Mouse (Mus musculus) heart, embryonic 15.5 days (tissue): Measurements from ENCODE around the gene Tmem30b. TPM values are rescaled to one million over a fixed set of nuclear protein-coding genes. Genes with fewer than 3 reads are reported as not detected.

Source experiments
- ATAC-seq: fragments of 200-750 bp; cut with Nextera tagmentation; replicated peaks from 2 replicates; pipeline ENCODE4 v1.8.0; 2017; ENCODE audit warnings: low read depth, moderate TSS enrichment; ENCODE audit not compliant: insufficient number of reproducible peaks, insufficient read depth, low FRiP score
- H3K27ac ChIP-seq: fragments of 300-500 bp; sonication (generic); 2 replicates; pipeline ENCODE4 v1.5.1; 2015; ENCODE audit warnings: mild to moderate bottlenecking, inconsistent platforms
- H3K27me3 ChIP-seq: fragments of 300-500 bp; sonication (generic); 2 replicates; pipeline ENCODE4 v1.6.1; 2015; ENCODE audit warnings: inconsistent platforms
- H3K36me3 ChIP-seq: fragments of 300-500 bp; sonication (generic); 2 replicates; pipeline ENCODE4 v1.6.1; 2015; ENCODE audit warnings: mild to moderate bottlenecking, inconsistent platforms
- H3K4me1 ChIP-seq: fragments of 300-500 bp; sonication (generic); replicated peaks from 2 replicates; pipeline ENCODE4 v1.6.1; 2015; ENCODE audit warnings: inconsistent platforms
- H3K4me2 ChIP-seq: fragments of 300-500 bp; sonication (generic); 2 replicates; pipeline ENCODE4 v1.6.1; 2015; ENCODE audit warnings: inconsistent platforms, mild to moderate bottlenecking, moderate library complexity
- H3K4me3 ChIP-seq: fragments of 300-500 bp; sonication (generic); 2 replicates; pipeline ENCODE4 v1.5.1; 2015; ENCODE audit warnings: mild to moderate bottlenecking, inconsistent platforms
- H3K9ac ChIP-seq: fragments of 300-500 bp; sonication (generic); 2 replicates; pipeline ENCODE4 v1.6.1; 2015; ENCODE audit warnings: mild to moderate bottlenecking, inconsistent platforms
- H3K9me3 ChIP-seq: fragments of 300-500 bp; sonication (generic); replicated peaks from 2 replicates; pipeline ENCODE4 v1.6.1; 2016; ENCODE audit warnings: inconsistent platforms
- WGBS: fragments of 180-500 bp; shearing (Covaris S2); methylation state at CpG from one replicate; pipeline ENCODE4 v1.1.7; 2015; ENCODE audit warnings: mixed read lengths; 5-methylcytosine and 5-hydroxymethylcytosine counted together
- polyA plus RNA-seq: library from polyadenylated mRNA; unstranded; fragments of >200 nt; fragmentation: Nextera tagmentation; extraction: Ambion mirVana; gene quantifications from 2 replicates; pipeline ENCODE4 v1.2.1, GENCODE M21; 2015

The Tmem30b gene
- 0.52 and 3.7 TPM in 2 replicates for polyA plus RNA-seq

DNA sequence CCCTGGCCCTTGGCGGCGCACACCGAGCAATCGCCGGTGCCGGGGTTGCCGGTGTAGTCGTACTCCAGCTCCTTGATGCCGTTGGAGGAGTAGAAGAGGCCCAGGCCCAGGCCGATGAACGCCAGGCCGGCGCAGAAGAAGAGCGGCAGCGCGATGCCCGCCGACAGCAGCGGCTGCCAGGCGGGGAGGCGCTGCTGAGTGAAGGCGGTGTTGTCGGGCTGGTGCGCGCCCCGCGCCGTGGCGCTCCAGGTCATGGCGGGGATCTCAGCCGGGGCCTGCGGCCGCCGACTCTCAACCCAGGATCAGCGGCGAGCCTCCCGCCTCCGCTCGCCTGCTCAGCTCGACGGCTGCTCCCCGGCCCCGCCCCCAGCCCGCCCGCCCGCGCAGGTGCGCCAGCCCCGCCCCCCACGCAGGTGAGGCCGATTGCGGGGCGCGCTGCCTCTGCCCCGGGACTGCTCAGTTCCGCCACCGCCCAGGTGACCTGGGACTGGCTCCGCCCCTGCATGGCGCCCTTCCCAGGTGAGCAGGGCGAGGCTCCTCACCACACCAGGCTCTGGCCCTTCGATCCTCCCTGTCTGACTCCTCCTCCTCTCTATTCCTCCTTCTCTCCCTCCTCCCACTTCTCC is at the start of gene Tmem30b:
Tmem30b (minus strand) TSS at position 307 of the 626 bp plus-strand sequence.
- no peak within 1 kb of the TSS for H3K27ac ChIP-seq
- 1% methylated on average over 57 of the region's 61 CpGs for WGBS
- ATAC-seq = peak; percentile 23; the same call in 1 of the 2 replicates

DNA sequence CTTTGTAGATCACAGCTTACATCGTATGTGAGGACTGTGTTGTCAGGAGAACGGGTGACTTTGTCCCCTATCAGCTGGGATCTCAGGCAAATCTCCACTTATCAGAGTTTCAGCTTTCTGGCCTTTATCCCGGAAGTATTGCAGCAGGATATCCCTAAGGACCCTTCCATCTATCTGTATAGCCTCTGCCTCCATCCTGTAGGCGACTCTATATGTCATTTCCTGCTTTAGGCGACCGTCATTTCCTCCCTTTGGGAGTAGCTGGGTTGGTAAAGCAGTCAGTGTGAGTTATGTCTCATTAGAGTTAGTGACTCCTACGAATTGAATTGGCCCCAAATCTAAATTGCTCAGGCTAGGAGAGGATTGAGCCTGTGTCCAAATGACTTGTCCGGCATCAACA is 49.0 kb upstream of the Tmem30b start:
- Histone ChIP-seq H3K4me1 (peaks cover 13% of the 10 kb centered on the region; the same call in 1 of the 2 replicates), H3K4me3 (no peak overlapping the region), H3K27ac (no peak overlapping the region), H3K27me3 (no peaks in the 10 kb centered on the region), H3K9ac (no peak overlapping the region), H3K9me3 (no peaks in the 10 kb centered on the region), H3K36me3 (no peaks in the 10 kb centered on the region), H3K4me2 (no peak overlapping the region)
- no peak for ATAC-seq
- WGBS = 58% methylated on average over 8 of the region's 8 CpGs

More for the DNA sequence above, at the start of gene Tmem30b:
- Histone ChIP-seq H3K4me1 (peaks cover 15% of the 10 kb centered on the region), H3K27me3 (peaks cover 92% of the 10 kb centered on the region), H3K9ac (peak within 1 kb of the TSS; percentile 43), H3K9me3 (no peaks in the 10 kb centered on the region), H3K36me3 (no peaks in the 10 kb centered on the region), H3K4me3 (peak within 1 kb of the TSS; percentile 55), H3K4me2 (peak within 1 kb of the TSS; percentile 88)

DNA sequence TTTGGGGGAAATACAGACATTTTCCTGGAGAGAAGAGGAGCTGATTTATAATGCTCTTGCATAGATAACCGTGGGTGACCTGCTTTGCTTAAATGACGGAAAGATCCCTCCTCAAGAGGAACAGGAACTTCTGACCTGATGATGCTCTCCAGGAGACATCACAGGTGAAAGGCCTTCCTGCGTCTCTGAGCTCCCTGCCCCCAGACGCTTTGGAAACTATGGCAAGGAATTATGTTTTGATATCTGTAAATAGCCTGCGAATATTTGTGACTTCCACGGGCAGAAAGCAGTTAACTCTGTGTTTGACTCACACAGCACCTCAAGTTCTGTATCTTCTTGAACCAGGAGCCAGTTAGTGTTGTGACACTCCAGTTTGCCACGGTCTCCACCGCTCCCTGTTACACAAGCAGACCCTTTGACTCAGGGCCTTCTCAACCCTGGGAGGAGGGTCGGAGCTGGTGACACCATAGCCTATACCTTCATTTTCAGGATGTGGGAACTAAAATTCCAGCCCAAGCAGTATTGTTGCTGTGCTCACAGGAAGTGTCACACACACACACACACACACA is 48.1 kb upstream of the Tmem30b start:
- H3K4me1 ChIP-seq = peaks cover 13% of the 10 kb centered on the region; the same call in 1 of the 2 replicates
- ATAC-seq = no peak
- H3K4me2 ChIP-seq = no peak overlapping the region
- H3K36me3 ChIP-seq = no peaks in the 10 kb centered on the region
- WGBS = 70% methylated on average over 9 of the region's 9 CpGs
- no peak overlapping the region for H3K9ac ChIP-seq
- H3K27ac ChIP-seq = 0 out of 2 replicates have a peak overlapping the region, but pooled peaks have one; percentile 52
- no peaks in the 10 kb centered on the region for H3K9me3 ChIP-seq
- no peak overlapping the region for H3K4me3 ChIP-seq
- no peaks in the 10 kb centered on the region for H3K27me3 ChIP-seq

DNA sequence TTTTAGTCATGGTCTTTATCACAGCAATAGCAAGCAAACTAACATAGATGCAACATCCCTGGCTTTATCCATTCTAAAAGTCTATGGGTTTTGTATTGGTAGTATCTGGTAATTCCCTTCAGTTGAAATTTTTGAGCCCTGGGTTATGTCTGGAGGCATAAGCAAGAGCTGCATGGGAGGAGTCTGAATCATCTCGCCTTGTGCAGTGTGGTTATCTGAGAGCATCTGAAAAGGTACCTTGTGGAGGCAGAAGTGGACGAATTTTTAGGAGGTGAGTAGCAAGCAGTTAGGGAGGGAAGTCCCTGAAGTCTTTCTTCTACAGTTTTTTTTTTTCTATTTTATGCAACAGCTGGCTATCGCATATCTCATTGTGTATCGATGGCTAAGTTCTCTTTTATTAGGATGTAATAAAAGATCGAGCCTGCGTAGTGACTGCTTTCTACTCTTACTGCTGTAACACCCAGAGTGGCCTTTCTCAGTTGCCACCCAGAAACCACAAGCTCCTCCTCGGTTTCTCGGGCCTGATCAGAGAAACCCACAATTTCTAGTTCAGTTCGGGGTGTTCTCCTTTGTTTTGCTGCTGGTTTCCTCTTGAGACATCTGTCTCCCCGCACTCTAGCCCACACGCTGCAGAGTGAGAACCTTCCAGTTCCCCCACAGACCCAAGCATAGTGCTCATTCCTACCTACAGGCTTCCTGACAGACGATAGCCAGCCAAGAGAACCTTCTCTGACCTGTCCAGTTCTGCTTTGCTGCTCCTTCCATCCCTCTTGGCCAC is 47.0 kb upstream of the Tmem30b start:
- H3K9ac ChIP-seq = no peak overlapping the region
- no peaks in the 10 kb centered on the region for H3K9me3 ChIP-seq
- ATAC-seq = no peak
- H3K27me3 ChIP-seq = no peaks in the 10 kb centered on the region
- H3K4me1 ChIP-seq = peaks cover 11% of the 10 kb centered on the region; the same call in 1 of the 2 replicates
- peak overlapping the region; percentile 52; the same call in 1 of the 2 replicates for H3K27ac ChIP-seq
- no peak overlapping the region for H3K4me3 ChIP-seq
- H3K36me3 ChIP-seq = no peaks in the 10 kb centered on the region
- H3K4me2 ChIP-seq = no peak overlapping the region
- 71% methylated on average over 12 of the region's 12 CpGs for WGBS

DNA sequence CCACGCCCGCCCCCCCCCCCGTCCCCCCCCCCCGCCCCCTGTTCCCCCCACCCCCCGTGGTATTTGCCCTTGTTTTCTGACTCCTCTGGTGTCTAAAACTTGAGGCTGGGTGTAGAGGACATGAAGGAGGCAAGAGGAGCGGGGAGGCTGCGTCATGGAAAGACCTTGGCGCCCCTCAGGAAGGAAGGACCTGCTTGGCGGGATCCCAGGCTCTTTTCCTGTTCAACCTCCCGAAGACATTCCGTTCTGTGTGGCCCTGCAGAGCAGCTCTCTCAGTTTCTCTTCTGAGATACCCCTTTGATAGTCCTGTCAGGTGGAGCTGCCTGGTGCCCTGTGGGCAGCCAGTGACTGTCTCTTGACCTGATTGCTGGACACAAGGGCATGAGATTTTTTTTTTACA is 45.4 kb upstream of the Tmem30b start:
- WGBS = 45% methylated on average over 10 of the region's 11 CpGs
- ATAC-seq = peak; percentile 86

DNA sequence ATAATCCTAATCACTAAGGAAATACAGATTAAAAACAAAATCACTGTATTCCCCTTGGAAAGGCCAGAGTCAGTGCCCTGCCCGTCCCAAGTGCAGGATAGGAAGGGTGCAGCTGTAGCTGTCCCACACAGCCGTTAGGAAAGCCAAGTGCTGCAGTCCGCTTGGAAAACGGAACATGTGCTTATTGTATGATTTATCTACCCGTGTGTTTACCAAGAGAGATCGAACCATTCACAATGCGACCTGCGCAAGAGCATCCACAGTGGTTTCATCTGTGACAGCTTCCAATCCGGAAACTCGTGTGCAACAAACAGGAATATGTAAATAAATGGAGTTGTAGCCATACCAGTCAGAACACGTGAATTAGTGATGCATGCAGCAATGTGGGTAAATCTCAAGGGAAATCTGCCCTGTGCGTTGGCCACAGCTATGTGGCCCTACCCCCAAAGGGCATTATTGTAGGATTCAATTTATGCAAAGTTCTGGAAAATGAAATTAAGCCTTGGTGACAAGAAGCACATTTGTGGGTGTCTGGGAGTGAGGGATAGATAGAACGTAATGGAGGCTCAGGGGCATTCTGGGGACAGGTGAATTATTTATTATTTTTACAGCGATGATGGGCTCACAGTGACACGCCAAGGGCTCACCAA is 44.6 kb upstream of the Tmem30b start:
- Histone ChIP-seq H3K36me3 (no peaks in the 10 kb centered on the region), H3K9ac (no peak overlapping the region), H3K9me3 (no peaks in the 10 kb centered on the region), H3K27ac (peak overlapping the region; percentile 55), H3K4me1 (peaks cover 13% of the 10 kb centered on the region; the same call in 1 of the 2 replicates), H3K4me3 (no peak overlapping the region), H3K27me3 (peaks cover 9% of the 10 kb centered on the region; the same call in 1 of the 2 replicates), H3K4me2 (no peak overlapping the region)
- ATAC-seq = no peak
- 71% methylated on average over 15 of the region's 15 CpGs for WGBS

More for the DNA sequence above, 45.4 kb upstream of the Tmem30b start:
- Histone ChIP-seq H3K4me1 (0 out of 2 replicates have a peak, but pooled peaks cover 7% of the 10 kb centered on the region), H3K27ac (peak overlapping the region; percentile 49), H3K36me3 (no peaks in the 10 kb centered on the region), H3K4me2 (peak overlapping the region; percentile 16), H3K27me3 (peaks cover 5% of the 10 kb centered on the region; the same call in 1 of the 2 replicates), H3K9ac (no peak overlapping the region), H3K9me3 (no peaks in the 10 kb centered on the region), H3K4me3 (no peak overlapping the region)

DNA sequence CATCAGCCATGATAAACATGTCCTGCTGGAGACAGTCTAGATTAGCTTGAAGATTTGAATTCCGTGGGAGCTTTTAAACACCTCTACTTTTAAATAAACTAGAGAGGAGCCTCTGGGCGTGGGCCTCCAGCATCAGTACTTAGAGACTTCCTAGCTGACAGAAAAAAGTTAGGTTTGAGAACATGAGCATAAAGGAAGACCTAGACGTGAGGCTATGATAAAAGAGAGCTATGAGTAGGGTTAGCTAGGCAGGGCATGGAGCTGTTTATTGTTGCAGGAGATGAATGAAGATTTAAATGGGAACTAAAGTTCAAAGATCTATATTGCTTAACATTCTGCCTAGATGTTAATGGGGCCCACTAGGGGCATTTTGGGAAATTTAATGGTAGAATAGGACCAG is 41.1 kb upstream of the Tmem30b start:
- Histone ChIP-seq H3K27me3 (peaks cover 14% of the 10 kb centered on the region; the same call in 1 of the 2 replicates), H3K27ac (no peak overlapping the region), H3K9me3 (no peaks in the 10 kb centered on the region), H3K4me3 (peak overlapping the region; percentile 25), H3K9ac (no peak overlapping the region), H3K4me2 (peak overlapping the region; percentile 36), H3K4me1 (peaks cover 23% of the 10 kb centered on the region), H3K36me3 (no peaks in the 10 kb centered on the region)
- no peak for ATAC-seq
- WGBS = 39% methylated on average over 3 of the region's 3 CpGs

DNA sequence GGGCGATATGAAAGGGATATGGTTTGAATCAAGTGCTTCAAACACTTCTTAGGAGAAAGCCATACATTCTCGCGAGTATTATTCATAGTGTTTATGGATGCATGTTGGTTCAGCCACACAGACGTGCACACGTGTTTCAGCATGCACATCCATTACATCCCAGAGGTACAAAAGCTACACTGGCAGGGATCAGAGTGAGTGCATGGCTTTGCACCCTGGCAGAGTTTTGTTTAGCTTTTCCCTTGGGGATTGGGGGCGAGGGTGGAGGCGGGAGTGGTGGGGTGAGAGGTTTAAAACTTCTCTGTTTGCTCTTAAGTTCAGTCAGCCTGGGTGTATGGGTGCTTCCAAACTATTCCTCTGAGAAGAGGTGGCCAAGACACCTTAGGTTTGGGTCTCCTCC is 39.7 kb upstream of the Tmem30b start:
- H3K4me1 ChIP-seq = peaks cover 20% of the 10 kb centered on the region
- peak overlapping the region; percentile 88; the same call in 1 of the 2 replicates for H3K27ac ChIP-seq
- H3K4me2 ChIP-seq = peak overlapping the region; percentile 95
- no peaks in the 10 kb centered on the region for H3K9me3 ChIP-seq
- 5% methylated on average over 7 of the region's 7 CpGs for WGBS
- H3K4me3 ChIP-seq = peak overlapping the region; percentile 82
- no peaks in the 10 kb centered on the region for H3K36me3 ChIP-seq
- peak overlapping the region; percentile 83 for H3K9ac ChIP-seq
- H3K27me3 ChIP-seq = peaks cover 14% of the 10 kb centered on the region; the same call in 1 of the 2 replicates
- no peak for ATAC-seq

DNA sequence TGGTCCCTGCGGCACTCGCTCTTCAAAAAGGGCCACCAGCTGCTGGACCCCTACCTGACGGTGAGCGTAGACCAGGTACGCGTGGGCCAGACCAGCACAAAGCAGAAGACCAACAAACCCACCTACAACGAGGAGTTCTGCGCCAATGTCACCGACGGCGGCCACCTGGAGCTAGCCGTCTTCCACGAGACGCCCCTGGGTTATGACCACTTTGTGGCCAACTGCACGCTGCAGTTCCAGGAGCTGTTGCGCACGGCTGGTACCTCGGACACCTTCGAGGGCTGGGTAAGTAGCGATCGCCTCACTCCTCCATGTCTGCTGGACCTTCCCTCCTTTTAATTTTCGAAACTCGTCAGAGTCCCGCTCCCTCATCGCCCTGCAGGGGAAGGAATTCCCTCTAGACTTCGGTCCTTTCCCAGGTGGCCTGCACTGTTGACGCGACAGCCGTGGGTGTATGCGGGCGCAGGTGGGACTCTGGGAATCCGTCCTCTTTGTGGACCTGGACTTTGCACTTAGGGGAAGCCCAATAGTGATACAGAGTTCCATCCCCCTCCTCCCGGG is 39.1 kb upstream of the Tmem30b start:
- H3K27me3 ChIP-seq = peaks cover 14% of the 10 kb centered on the region; the same call in 1 of the 2 replicates

DNA sequence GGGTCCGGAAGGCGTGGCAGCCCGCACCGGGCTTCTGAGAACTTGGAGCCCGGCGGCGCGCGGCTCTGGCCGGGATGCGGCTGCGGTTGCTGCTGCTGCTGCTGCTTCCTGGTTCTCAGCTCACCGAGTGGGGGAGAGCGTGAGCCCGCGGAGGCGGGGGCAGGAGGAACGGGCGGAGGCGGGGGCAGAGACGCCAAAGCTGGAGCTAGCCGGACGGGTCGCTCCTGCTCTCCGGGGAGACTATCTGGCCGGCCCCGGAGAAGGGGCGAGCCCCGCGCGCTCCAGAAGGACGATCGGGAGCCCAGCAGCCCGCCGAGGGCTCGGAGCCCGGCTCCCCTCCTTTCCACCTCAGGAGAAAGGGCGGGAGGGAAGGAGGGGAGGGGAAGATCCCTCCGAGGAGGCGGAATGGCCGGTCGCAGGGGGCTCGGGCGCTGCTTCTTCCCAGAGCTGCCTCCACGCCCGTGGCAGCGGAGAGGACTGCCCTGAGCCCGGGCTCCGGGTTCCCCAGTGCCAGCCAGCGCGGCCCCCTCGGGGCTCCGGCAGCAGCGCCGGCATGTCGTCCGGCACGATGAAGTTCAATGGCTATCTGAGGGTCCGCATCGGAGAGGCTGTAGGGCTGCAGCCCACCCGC is 38.5 kb upstream of the Tmem30b start, which contains the start of gene Prkch:
Prkch (plus strand) TSS at position 187 of the 631 bp plus-strand sequence.
- H3K9me3 ChIP-seq = no peaks in the 10 kb centered on the region
- H3K36me3 ChIP-seq = no peaks in the 10 kb centered on the region
- WGBS = under 1% methylated on average over 59 of the region's 61 CpGs
- peak within 1 kb of the TSS; percentile 82 for H3K4me3 ChIP-seq
- ATAC-seq = peak; percentile 87
- H3K9ac ChIP-seq = peak within 1 kb of the TSS; percentile 83
- H3K4me2 ChIP-seq = peak within 1 kb of the TSS; percentile 95
- peaks cover 14% of the 10 kb centered on the region; the same call in 1 of the 2 replicates for H3K27me3 ChIP-seq
- H3K27ac ChIP-seq = peak within 1 kb of the TSS; percentile 88
- H3K4me1 ChIP-seq = peaks cover 20% of the 10 kb centered on the region

More for the DNA sequence above, 39.1 kb upstream of the Tmem30b start:
- Histone ChIP-seq H3K4me1 (peaks cover 20% of the 10 kb centered on the region), H3K9ac (peak overlapping the region; percentile 83), H3K9me3 (no peaks in the 10 kb centered on the region), H3K4me3 (peak overlapping the region; percentile 82), H3K36me3 (no peaks in the 10 kb centered on the region), H3K4me2 (peak overlapping the region; percentile 95), H3K27ac (peak overlapping the region; percentile 88)
- WGBS = under 1% methylated on average over 33 of the region's 33 CpGs
- no peak for ATAC-seq
